ENCODE assay signal across 8 mouse cellular contexts in the genomic region with DNA sequence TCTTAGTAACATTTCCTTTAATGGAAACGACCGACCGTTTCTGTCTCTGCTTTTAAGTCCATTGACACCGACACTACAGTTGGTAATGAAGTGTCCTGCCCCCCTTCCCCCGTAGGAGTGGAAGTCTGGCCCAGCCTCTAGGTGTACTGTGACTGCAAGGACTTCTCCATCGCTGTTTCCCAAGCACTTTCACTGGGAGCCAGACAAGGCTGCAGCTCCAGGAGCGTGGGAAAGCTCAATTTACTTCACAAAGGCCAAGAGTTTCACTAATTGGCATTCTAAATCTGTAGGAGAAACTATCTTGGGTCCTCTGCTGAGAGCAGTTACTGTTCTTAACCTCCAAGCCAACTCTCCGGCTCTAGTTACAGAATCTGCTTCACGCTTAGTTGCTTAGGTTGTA. TPM values are rescaled to one million over a fixed set of nuclear protein-coding genes. Genes with fewer than 3 reads are reported as not detected.
A peak's percentile ranks its signal among the peaks of the same experiment; 100 is the strongest.
DNase-seq lines count a peak whose midpoint lies in the region; ATAC-seq and TF ChIP-seq lines count a peak whose summit lies in the region.

No protein-coding gene starts in this region.

- peak; percentile 80; the same call in 1 of the 2 replicates for ATAC-seq in hindbrain, postnatal 0 days
- ATAC-seq in stomach, postnatal 0 days (ENCODE audit: low FRiP score, low TSS enrichment), result peak; percentile 26; the same call in 1 of the 2 replicates
- no peak for ATAC-seq in erythroblast, adult 5-6 weeks (replicated peaks; ENCODE audit: low FRiP score, poor library complexity, severe bottlenecking)

- H3K9ac ChIP-seq in hindbrain, postnatal 0 days (replicated peaks; ENCODE audit: low read length), result no peak overlapping the region
- H3K9ac ChIP-seq in stomach, postnatal 0 days (ENCODE audit: low read length), result peak overlapping the region; percentile 13; the same call in 1 of the 2 replicates

- H3K36me3 ChIP-seq in hindbrain, postnatal 0 days (ENCODE audit: insufficient read depth, low read length), result no peaks in the 10 kb centered on the region
- no peaks in the 10 kb centered on the region for H3K36me3 ChIP-seq in stomach, postnatal 0 days (ENCODE audit: control insufficient read depth, insufficient read depth, low read length)

- H3K4me3 ChIP-seq in hindbrain, postnatal 0 days (ENCODE audit: low read length), result no peak overlapping the region
- no peak overlapping the region for H3K4me3 ChIP-seq in stomach, postnatal 0 days (ENCODE audit: low read depth, low read length)

- H3K4me1 ChIP-seq in hindbrain, postnatal 0 days (ENCODE audit: insufficient read depth, low read length), result peaks cover 4% of the 10 kb centered on the region; the same call in 1 of the 2 replicates
- peaks cover 9% of the 10 kb centered on the region; the same call in 1 of the 2 replicates for H3K4me1 ChIP-seq in stomach, postnatal 0 days (replicated peaks; ENCODE audit: control insufficient read depth, insufficient read depth)

- H3K4me2 ChIP-seq in hindbrain, postnatal 0 days (ENCODE audit: low read depth, low read length), result 0 out of 2 replicates have a peak overlapping the region, but pooled peaks have one; percentile 5
- peak overlapping the region; percentile 17; the same call in 1 of the 2 replicates for H3K4me2 ChIP-seq in stomach, postnatal 0 days (replicated peaks; ENCODE audit: low read depth)

- H3K9me3 ChIP-seq in hindbrain, postnatal 0 days (ENCODE audit: low read length), result no peaks in the 10 kb centered on the region
- no peaks in the 10 kb centered on the region for H3K9me3 ChIP-seq in stomach, postnatal 0 days (ENCODE audit: control insufficient read depth, low read length)

- no peaks in the 10 kb centered on the region for H3K27me3 ChIP-seq in hindbrain, postnatal 0 days (ENCODE audit: insufficient read depth, low read length)
- H3K27me3 ChIP-seq in stomach, postnatal 0 days (ENCODE audit: control insufficient read depth, insufficient read depth, low read length), result no peaks in the 10 kb centered on the region

- peak; percentile 34 for DNase-seq in embryo, embryonic 10.5 days (ENCODE audit: low spot score)
- DNase-seq in embryo, embryonic 11 days, result no peak
- DNase-seq in right cerebral cortex, postnatal 10 days (ENCODE audit: low spot score in 2 of 2), result peak; percentile 60 to 66
- DNase-seq in right cerebral cortex, postnatal 4 days, result no peak
- peak; percentile 71 for DNase-seq in hindbrain, postnatal 0 days (ENCODE audit: low spot score)
- DNase-seq in stomach, postnatal 0 days (ENCODE audit: low spot score), result no peak
- no peak for DNase-seq in thymus, postnatal 10 days (ENCODE audit: low spot score in 2 of 2)

- 25% methylated on average over 9 of the region's 9 CpGs for WGBS in hindbrain, postnatal 0 days
- WGBS in stomach, postnatal 0 days, result 28% methylated on average over 9 of the region's 9 CpGs

- peak overlapping the region; percentile 4; the same call in 1 of the 2 replicates for H3K27ac ChIP-seq in hindbrain, postnatal 0 days
- H3K27ac ChIP-seq in stomach, postnatal 0 days (replicated peaks), result peak overlapping the region; percentile 78

- no peak for TF ChIP-seq EP300 in stomach, postnatal 0 days (optimal IDR thresholded peaks at IDR 0.05)

- no peak for TF ChIP-seq CTCF in hindbrain, postnatal 0 days (IDR thresholded peaks at IDR 0.05; ENCODE audit: low read depth)
- TF ChIP-seq CTCF in stomach, postnatal 0 days (IDR thresholded peaks at IDR 0.05; ENCODE audit: low read depth), result no peak

RNA-seq across cellular contexts. Expression of gene Jmjd1c, which starts 42.5 kb away (rescaled TPM):
- 53.7 and 54.1 TPM in 2 replicates for total RNA-seq in hindbrain, postnatal 0 days (2014; rRNA removed)
- 45.4 and 45.6 TPM in 2 replicates for polyA plus RNA-seq in hindbrain, postnatal 0 days (2015; fragmentation: Nextera tagmentation; extraction: Ambion mirVana)
- polyA plus RNA-seq in stomach, postnatal 0 days (2015; fragmentation: Nextera tagmentation; extraction: Ambion mirVana), result 28.8 and 30.7 TPM in 2 replicates
- 25.4 and 38.5 TPM in 2 replicates for total RNA-seq in erythroblast, adult 5-6 weeks (2015; ENCODE audit: low replicate concordance)
- total RNA-seq in erythroblast, adult 5-6 weeks (2017; ENCODE audit: low replicate concordance), result 36.3 and 39.3 TPM in 2 replicates

RNA-seq across cellular contexts. Expression of gene Reep3, which starts 43.3 kb away (rescaled TPM):
- 33.9 and 35.5 TPM in 2 replicates for total RNA-seq in hindbrain, postnatal 0 days (2014; rRNA removed)
- 36.2 and 37.5 TPM in 2 replicates for polyA plus RNA-seq in hindbrain, postnatal 0 days (2015; fragmentation: Nextera tagmentation; extraction: Ambion mirVana)
- 38.2 and 38.6 TPM in 2 replicates for polyA plus RNA-seq in stomach, postnatal 0 days (2015; fragmentation: Nextera tagmentation; extraction: Ambion mirVana)
- total RNA-seq in erythroblast, adult 5-6 weeks (2015; ENCODE audit: low replicate concordance), result 14.8 and 16.5 TPM in 2 replicates
- total RNA-seq in erythroblast, adult 5-6 weeks (2017; ENCODE audit: low replicate concordance), result 6.4 and 8.1 TPM in 2 replicates

Comparison
In these comparisons a context has a peak if more than half of its experiments do, and no peak if none do; other contexts are left out.
1. DNase-seq: peak in embryo, embryonic 10.5 days (single experiment), right cerebral cortex, postnatal 10 days (2 of 2) and hindbrain, postnatal 0 days (single experiment); none in embryo, embryonic 11 days (single experiment), right cerebral cortex, postnatal 4 days (single experiment), stomach, postnatal 0 days (single experiment) and thymus, postnatal 10 days (0 of 2).